Mouse (Mus musculus) frontal cortex, postnatal 25 days (tissue): ENCODE measurements around the gene Sdhaf3.
"Not testable (repeated sequence)": the region's sequence is repeated elsewhere in the genome, so short reads cannot be mapped to it uniquely, and the experiment has no call there.

Experiments used
- DNase-seq, 2 experiments: peaks; one replicate each; pipeline ENCODE4 v3.0.0; 2022; ENCODE audit warnings: low spot score in 2 of 2

Sdhaf3 gene

GRCm38 (mm10) chr6:6955764-6956561, at the start of gene Sdhaf3:
TSS of gene Sdhaf3 (plus strand) at chr6:6956004.
- peak; percentile 86 to 93 for DNase-seq

DNA sequence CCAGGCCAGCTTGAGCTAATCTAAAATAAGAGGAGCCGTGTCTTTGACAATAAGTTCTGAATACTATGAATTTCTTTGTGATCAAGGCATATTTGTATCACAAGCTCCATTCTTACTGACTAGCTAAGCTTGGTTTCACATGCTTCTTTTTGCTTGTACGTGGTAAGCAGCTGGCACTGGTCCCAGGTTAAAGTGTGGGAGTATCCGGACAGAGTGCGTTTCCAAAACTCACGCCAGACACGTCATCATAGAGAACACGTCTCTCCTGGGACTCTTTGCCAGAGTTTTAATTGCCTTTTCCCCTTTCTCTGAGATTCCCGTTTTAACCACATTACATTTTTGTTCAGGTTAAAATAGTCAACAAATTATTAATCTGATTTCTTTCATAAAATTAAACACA, 46.2 kb upstream of the Sdhaf3 start:
- no peak for DNase-seq

DNA sequence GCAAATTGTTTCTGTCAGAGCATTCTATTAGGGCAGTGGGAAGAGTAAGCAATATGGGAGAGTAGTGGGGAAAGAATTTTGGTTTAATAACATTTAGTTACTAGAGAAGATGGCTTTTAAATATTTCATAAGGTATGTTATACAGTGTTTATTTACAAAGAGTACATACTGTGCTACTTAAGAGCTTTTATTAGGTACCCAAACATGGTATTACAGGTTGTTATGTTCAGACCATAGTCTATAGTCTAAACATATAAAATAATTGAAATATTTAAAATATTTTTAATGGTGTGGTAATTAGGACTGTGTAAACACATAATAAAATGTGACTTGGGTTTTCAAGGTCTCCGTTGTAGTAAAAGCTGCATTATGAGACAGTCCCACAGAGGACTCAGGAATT, 41.5 kb upstream of the Sdhaf3 start:
- no peak for DNase-seq

GRCm38 (mm10) chr6:6914849-6915525, 40.8 kb upstream of the Sdhaf3 start:
- peak; percentile 9 to 16 for DNase-seq

DNA sequence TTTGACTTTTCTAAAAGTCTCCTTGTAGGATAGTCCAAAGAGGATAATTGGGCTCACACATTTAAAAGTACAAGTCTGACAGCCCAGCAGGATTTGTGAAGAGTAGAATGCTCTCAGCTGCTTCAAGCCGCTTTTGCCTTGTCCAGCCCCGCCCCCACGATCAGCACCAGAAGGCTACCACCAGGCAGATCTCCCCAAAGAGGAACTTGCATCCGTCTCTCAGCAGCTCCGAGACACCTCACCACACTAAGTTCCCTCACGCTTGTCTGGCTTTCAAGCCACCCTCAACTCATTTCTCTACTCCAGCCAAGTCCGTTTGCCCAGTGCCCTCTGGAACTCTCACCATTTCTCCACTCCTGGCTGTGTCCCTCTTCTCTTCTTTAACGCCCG, 40.3 kb upstream of the Sdhaf3 start:
- DNase-seq = no peak

DNA sequence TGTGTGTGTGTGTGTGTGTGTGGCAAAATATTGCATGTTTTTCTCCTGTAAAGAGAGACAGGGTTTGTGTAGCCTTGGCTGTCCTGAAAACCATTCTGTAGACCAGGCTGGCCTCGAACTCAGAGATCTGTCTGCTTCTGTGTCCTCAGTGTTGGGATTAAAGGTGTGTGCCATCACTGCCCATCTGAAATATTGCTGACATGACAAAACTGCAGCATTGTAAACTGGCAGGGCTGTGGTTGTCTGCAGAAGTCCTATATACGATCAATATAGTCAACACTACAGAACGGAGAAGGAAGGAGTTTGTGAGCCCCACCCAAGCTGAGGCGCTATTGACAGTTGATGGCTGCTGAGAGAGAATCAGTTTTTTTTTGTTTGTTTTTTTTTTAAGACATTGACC, 38.5 kb upstream of the Sdhaf3 start:
- DNase-seq = no peak

- DNase-seq = no peak
Observed at GRCm38 (mm10) chr6:6925264-6925663, 30.5 kb upstream of the Sdhaf3 start.

DNA sequence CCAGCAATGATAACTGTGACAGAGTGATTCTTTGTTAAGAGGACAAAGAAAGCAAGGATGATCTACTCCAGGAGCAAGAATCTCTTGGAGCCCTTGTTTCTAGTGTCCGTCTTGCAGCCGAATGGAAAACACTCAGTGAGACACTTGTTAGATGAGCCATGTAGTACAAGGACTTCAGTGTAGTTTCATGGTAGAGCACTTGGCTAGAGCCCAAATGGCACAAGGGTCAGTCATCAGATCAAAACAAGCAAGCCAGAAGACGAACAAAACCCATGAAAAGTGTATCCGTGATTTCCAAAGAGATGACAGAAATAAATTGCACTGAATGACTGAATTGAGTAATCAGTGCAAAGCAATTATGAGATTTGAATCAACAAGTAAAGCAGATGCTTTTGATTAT, 25.0 kb upstream of the Sdhaf3 start:
- DNase-seq = no peak

DNA sequence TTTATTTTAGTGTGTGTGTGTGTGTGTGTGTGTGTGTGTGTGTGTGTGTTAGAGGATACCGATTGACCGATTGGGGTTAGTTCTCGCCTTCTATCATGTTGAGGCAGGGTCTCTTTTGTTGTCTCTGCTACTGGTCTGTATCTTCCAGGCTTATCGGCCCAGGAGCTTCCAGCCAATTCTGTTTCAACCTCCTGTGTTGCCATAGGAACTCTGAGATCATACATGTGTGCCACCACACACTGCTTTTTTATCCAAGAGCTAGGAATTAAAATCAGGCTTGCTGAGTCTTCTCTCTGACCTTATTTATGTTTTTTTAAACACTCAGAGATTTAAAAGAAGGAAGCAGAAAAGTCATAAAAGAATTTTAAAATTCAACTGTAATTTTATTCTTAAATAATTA, 24.3 kb upstream of the Sdhaf3 start:
- no peak for DNase-seq

GRCm38 (mm10) chr6:6940845-6941244, 15.0 kb upstream of the Sdhaf3 start:
- DNase-seq = no peak

GRCm38 (mm10) chr6:6942813-6943212, 13.0 kb upstream of the Sdhaf3 start:
- no peak for DNase-seq

DNA sequence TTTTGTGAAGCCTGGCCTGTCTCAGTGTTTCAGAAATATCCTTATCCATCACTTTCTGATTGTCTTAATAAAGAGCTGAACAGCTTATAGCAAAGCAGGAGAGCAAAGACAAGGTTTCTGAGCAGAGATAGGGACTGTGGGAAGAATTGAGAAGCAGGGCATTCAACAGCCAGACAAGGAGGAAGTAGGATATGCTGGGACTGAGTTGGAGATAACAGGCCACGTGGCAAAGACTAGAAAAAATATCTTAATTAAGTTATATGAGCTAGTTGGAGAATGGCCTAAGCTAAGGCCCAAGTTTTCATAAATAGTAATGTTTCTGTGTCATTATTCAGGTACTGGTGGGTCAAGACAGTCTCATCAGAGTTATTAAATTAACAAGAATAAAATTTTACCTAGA, 8.2 kb upstream of the Sdhaf3 start:
- no peak for DNase-seq

- no peak for DNase-seq
Observed at GRCm38 (mm10) chr6:6955395-6955763, 425 bp upstream of the Sdhaf3 start.

DNA sequence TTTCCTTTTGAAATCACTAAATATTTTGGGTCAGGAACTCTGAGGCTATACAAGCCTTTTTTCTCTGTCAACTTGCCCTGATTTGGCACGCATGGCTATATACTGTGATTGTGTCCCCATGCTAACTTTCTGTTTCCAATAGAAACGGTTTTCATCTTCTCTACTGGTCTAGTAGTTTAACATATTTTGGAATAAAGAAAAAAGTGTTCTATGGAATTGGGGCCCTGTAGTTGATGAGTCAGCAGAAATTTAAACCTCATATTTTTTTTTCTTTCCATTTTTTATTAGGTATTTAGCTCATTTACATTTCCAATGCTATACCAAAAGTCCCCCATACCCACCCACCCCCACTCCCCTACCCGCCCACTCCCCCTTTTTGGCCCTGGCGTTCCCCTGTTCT, 3.4 kb downstream of the Sdhaf3 start:
- not testable (repeated sequence) for DNase-seq

DNA sequence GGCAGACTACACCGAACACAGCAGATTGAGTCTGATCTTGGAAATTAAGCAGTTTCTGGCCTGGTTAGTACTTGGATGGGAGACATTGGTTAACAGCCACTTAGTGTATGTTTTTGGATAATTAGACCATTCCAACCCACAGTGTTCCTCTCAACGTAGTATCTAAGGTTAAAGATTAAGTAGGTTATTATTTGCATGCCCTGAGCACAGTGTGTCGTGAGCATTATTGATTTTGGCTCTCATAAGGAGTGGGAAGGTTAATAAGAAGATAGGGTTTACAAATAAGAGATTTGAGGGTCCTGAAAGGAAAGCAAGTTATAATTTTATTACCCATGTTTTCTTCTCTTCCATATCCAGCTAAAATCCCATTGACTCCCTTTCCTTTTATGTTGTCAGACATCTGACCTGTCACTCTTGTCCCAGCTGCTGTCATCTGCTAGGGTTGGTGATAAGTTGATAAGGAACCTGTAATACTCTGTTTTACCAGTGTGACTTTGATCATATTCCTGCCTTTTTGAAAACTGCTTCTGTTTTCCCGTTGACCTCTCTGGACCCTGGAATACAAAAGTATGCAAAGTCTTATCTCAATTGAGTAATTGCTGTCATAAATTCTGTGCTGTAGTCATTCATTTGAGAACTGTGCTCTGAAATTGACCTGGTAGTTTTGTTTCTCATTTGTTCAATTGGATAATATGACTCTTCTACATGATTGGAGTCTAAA, 41.6 kb downstream of the Sdhaf3 start:
- no peak for DNase-seq

DNA sequence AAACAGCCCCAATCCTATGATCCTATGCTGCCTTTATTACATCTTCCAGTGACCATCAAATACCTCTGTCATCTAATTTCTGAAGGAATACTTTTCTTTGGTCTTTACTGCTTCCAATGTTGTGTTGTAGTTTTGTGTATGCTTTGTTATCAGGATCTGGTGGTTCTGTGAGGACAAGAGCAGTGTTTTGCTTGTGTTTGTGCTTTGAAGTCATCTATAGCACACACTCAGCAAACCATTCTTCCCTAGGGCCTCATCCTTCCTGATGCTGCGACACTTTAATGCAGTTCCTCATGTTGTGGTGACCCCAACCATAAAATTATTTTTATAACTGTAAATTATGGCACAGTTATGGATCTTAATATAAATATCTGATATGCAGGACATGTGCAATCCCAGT, 42.2 kb downstream of the Sdhaf3 start:
- no peak for DNase-seq

DNA sequence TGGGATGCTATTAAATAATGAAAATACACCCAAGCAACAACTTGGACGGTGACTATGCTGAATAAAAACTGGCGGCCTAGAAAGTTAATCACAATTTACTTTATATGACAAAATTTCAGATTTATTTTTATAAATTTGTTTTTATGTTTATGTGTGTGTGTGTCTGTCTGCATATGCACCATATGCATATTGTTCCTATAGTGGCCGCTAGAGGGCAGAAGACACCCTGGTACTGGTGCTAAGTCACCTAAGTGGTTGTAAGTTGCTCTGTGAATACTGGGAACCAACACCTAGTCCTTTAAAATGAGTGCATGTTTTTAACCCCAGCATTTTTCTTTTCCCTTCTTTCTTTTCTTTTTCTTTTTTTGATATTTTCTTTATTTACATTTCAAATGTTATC, 43.2 kb downstream of the Sdhaf3 start:
- no peak for DNase-seq

GRCm38 (mm10) chr6:7003085-7003484, 47.3 kb downstream of the Sdhaf3 start:
- no peak for DNase-seq

- DNase-seq = no peak
Observed at GRCm38 (mm10) chr6:7004005-7004404, 48.2 kb downstream of the Sdhaf3 start.

GRCm38 (mm10) chr6:7038087-7038486, 82.3 kb downstream of the Sdhaf3 start:
- no peak for DNase-seq

DNA sequence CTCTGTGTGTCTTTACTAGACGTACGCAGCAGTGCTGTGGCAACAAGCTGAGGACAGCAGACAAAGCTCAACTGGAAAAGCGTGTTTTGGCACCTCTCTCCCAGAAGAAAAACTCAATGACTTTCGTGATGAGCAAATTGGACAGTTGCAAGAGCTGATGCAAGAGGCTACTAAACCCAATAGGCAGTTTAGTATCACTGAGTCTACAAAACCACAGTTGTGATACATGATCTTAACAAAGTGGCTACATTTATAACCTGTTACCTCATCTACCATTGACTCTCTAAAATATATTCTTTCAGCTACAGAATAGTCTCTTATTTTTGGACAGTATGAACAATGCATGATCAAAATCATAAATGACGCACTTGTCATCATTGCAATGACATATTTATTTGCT, 83.0 kb downstream of the Sdhaf3 start:
- no peak for DNase-seq

DNA sequence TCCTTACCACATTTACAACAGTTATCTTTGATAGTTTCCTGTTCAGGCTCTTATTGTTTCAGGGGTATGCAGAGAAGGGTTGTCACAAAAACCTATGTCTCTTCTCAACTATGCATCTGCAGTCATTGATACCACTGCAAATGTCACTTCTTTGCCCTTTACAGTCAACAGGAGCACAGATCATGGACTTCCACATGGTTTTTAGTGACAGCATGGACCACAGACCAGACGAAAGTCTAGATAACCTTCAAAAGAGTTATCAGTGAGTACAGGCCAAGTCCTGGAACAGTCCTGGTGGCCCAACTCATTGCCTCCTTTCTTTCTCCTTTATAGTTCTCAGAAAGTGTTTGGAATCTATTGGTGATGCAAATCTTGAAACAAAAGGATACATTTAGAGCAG, 86.1 kb downstream of the Sdhaf3 start:
- DNase-seq = no peak

- DNase-seq = no peak
Observed at GRCm38 (mm10) chr6:7062819-7063218, 107.0 kb downstream of the Sdhaf3 start.
